Mouse (Mus musculus): ENCODE measurements around the gene Sbk2. TPM values are rescaled to one million over a fixed set of nuclear protein-coding genes. Genes with fewer than 3 reads are reported as not detected.

Sbk2 gene
- total RNA-seq, 1 experiment from 2014 or later = not detected

GRCm38 (mm10) chr7:4957361-4957760, 6.8 kb downstream of the Sbk2 start:
- no peak for ATAC-seq (replicated peaks; ENCODE audit: low read depth, poor library complexity, severe bottlenecking)

GRCm38 (mm10) chr7:4953815-4954445, 10.3 kb downstream of the Sbk2 start:
- no peak for ATAC-seq (replicated peaks; ENCODE audit: low read depth, poor library complexity, severe bottlenecking)

- no peak for ATAC-seq (replicated peaks; ENCODE audit: low read depth, poor library complexity, severe bottlenecking)
These were observed 13.5 kb downstream of the Sbk2 start for GRCm38 (mm10) chr7:4950561-4951342.

GRCm38 (mm10) chr7:4948386-4948785, 15.8 kb downstream of the Sbk2 start:
- no peak for ATAC-seq (replicated peaks; ENCODE audit: low read depth, poor library complexity, severe bottlenecking)

- no peak for ATAC-seq (replicated peaks; ENCODE audit: low read depth, poor library complexity, severe bottlenecking)
These were observed 16.4 kb downstream of the Sbk2 start for GRCm38 (mm10) chr7:4947855-4948254.

- ATAC-seq (replicated peaks; ENCODE audit: low read depth, poor library complexity, severe bottlenecking) = peak; percentile 92
These were observed 20.9 kb downstream of the Sbk2 start for GRCm38 (mm10) chr7:4943223-4943815.

GRCm38 (mm10) chr7:4942673-4943072, 21.5 kb downstream of the Sbk2 start:
- no peak for ATAC-seq (replicated peaks; ENCODE audit: low read depth, poor library complexity, severe bottlenecking)

- peak; percentile 62 for ATAC-seq (replicated peaks; ENCODE audit: low read depth, poor library complexity, severe bottlenecking)
These were observed 24.1 kb downstream of the Sbk2 start for GRCm38 (mm10) chr7:4940068-4940479.

- ATAC-seq (replicated peaks; ENCODE audit: low read depth, poor library complexity, severe bottlenecking) = peak; percentile 65
These were observed 25.8 kb downstream of the Sbk2 start for GRCm38 (mm10) chr7:4938456-4938855.

GRCm38 (mm10) chr7:4937392-4937791, 26.8 kb downstream of the Sbk2 start:
- no peak for ATAC-seq (replicated peaks; ENCODE audit: low read depth, poor library complexity, severe bottlenecking)

GRCm38 (mm10) chr7:4936832-4937231, 27.4 kb downstream of the Sbk2 start:
- ATAC-seq (replicated peaks; ENCODE audit: low read depth, poor library complexity, severe bottlenecking) = no peak

GRCm38 (mm10) chr7:4934160-4934914, 29.9 kb downstream of the Sbk2 start:
- no peak for ATAC-seq (replicated peaks; ENCODE audit: low read depth, poor library complexity, severe bottlenecking)

GRCm38 (mm10) chr7:4933103-4933502, 31.1 kb downstream of the Sbk2 start:
- ATAC-seq (replicated peaks; ENCODE audit: low read depth, poor library complexity, severe bottlenecking) = no peak

- no peak for ATAC-seq (replicated peaks; ENCODE audit: low read depth, poor library complexity, severe bottlenecking)
These were observed 35.9 kb downstream of the Sbk2 start for GRCm38 (mm10) chr7:4928323-4928722.

- no peak for ATAC-seq (replicated peaks; ENCODE audit: low read depth, poor library complexity, severe bottlenecking)
These were observed 36.5 kb downstream of the Sbk2 start for GRCm38 (mm10) chr7:4927711-4928110.

GRCm38 (mm10) chr7:4926849-4927248, 37.4 kb downstream of the Sbk2 start:
- ATAC-seq (replicated peaks; ENCODE audit: low read depth, poor library complexity, severe bottlenecking) = no peak

- no peak for ATAC-seq (replicated peaks; ENCODE audit: low read depth, poor library complexity, severe bottlenecking)
These were observed 38.5 kb downstream of the Sbk2 start, which contains the start of gene Ssc5d for GRCm38 (mm10) chr7:4925441-4926381. TSS of gene Ssc5d (plus strand) at chr7:4925785.

- no peak for ATAC-seq (replicated peaks; ENCODE audit: low read depth, poor library complexity, severe bottlenecking)
These were observed 39.3 kb downstream of the Sbk2 start for GRCm38 (mm10) chr7:4924891-4925301.

GRCm38 (mm10) chr7:4924483-4924882, 39.7 kb downstream of the Sbk2 start:
- ATAC-seq (replicated peaks; ENCODE audit: low read depth, poor library complexity, severe bottlenecking) = no peak

Measured in common myeloid progenitor, adult 5-6 weeks (primary cell).